Mouse (Mus musculus): Measurements from ENCODE around the gene Gm20403. TPM values are rescaled to one million over a fixed set of nuclear protein-coding genes. Genes with fewer than 3 reads are reported as not detected.

Gm20403 gene
- polyA plus RNA-seq, 1 experiment from 2014 or later = not detected

DNA sequence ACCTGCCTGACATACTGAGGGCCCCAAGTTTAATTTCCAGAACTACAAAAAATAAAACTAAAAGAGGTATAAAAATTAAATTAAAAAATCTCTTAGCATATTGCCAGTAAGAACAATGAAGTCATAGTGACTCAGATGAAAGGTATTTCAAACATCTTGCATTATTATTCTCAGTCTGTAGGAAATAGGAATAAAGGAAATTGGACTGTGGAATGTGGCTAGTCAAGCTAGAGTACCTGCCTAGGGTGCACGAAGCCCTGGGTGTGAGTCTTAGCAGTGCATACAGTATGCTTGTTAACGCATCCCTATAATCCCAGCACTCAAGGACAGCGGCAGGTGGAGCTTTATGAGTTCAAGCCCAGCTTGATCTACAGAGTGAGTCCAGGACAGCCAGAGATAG, 9.6 kb upstream of the Gm20403 start:
- H3K36me3 ChIP-seq (ENCODE audit: control insufficient read depth, insufficient read depth, low read length) = no peaks in the 10 kb centered on the region
- no peaks in the 10 kb centered on the region for H3K27me3 ChIP-seq (replicated peaks; ENCODE audit: control insufficient read depth, insufficient read depth, low read length)
- no peak overlapping the region for H3K4me3 ChIP-seq (ENCODE audit: low read depth, low read length)
- no peak overlapping the region for H3K27ac ChIP-seq (replicated peaks; ENCODE audit: low read depth, low read length)
- H3K9ac ChIP-seq (ENCODE audit: low read depth, low read length) = no peak overlapping the region
- 55% methylated on average over 3 of the region's 3 CpGs for WGBS
- no peaks in the 10 kb centered on the region for H3K4me1 ChIP-seq (ENCODE audit: control insufficient read depth, insufficient read depth, low read length)
- ATAC-seq (ENCODE audit: low read depth) = peak; percentile 22; the same call in 1 of the 2 replicates
- DNase-seq (ENCODE audit: low spot score) = peak; percentile 29
- H3K4me2 ChIP-seq (ENCODE audit: low read depth, low read length) = no peak overlapping the region
- H3K9me3 ChIP-seq (ENCODE audit: control insufficient read depth, low read length) = no peaks in the 10 kb centered on the region

- no peak for DNase-seq (ENCODE audit: low spot score)
- no peak for ATAC-seq (ENCODE audit: low read depth)
Measured at GRCm38 (mm10) chr12:54994418-54994817, 8.1 kb upstream of the Gm20403 start.

GRCm38 (mm10) chr12:54994068-54994386, 7.7 kb upstream of the Gm20403 start:
- Histone ChIP-seq H3K27ac (replicated peaks; ENCODE audit: low read depth, low read length) (no peak overlapping the region), H3K27me3 (replicated peaks; ENCODE audit: control insufficient read depth, insufficient read depth, low read length) (no peaks in the 10 kb centered on the region), H3K9ac (ENCODE audit: low read depth, low read length) (no peak overlapping the region), H3K36me3 (ENCODE audit: control insufficient read depth, insufficient read depth, low read length) (no peaks in the 10 kb centered on the region), H3K4me3 (ENCODE audit: low read depth, low read length) (no peak overlapping the region), H3K4me2 (ENCODE audit: low read depth, low read length) (no peak overlapping the region), H3K9me3 (ENCODE audit: control insufficient read depth, low read length) (no peaks in the 10 kb centered on the region), H3K4me1 (ENCODE audit: control insufficient read depth, insufficient read depth, low read length) (no peaks in the 10 kb centered on the region)
- ATAC-seq (ENCODE audit: low read depth) (no peak), DNase-seq (ENCODE audit: low spot score) (no peak)
- 76% methylated on average over 6 of the region's 6 CpGs for WGBS

More at GRCm38 (mm10) chr12:54994418-54994817, 8.1 kb upstream of the Gm20403 start:
- no peak overlapping the region for H3K9ac ChIP-seq (ENCODE audit: low read depth, low read length)
- H3K4me3 ChIP-seq (ENCODE audit: low read depth, low read length) = no peak overlapping the region
- no peaks in the 10 kb centered on the region for H3K4me1 ChIP-seq (ENCODE audit: control insufficient read depth, insufficient read depth, low read length)
- WGBS = 81% methylated on average over 4 of the region's 4 CpGs
- no peak overlapping the region for H3K4me2 ChIP-seq (ENCODE audit: low read depth, low read length)
- H3K27me3 ChIP-seq (replicated peaks; ENCODE audit: control insufficient read depth, insufficient read depth, low read length) = no peaks in the 10 kb centered on the region
- no peak overlapping the region for H3K27ac ChIP-seq (replicated peaks; ENCODE audit: low read depth, low read length)
- no peaks in the 10 kb centered on the region for H3K36me3 ChIP-seq (ENCODE audit: control insufficient read depth, insufficient read depth, low read length)
- H3K9me3 ChIP-seq (ENCODE audit: control insufficient read depth, low read length) = no peaks in the 10 kb centered on the region

DNA sequence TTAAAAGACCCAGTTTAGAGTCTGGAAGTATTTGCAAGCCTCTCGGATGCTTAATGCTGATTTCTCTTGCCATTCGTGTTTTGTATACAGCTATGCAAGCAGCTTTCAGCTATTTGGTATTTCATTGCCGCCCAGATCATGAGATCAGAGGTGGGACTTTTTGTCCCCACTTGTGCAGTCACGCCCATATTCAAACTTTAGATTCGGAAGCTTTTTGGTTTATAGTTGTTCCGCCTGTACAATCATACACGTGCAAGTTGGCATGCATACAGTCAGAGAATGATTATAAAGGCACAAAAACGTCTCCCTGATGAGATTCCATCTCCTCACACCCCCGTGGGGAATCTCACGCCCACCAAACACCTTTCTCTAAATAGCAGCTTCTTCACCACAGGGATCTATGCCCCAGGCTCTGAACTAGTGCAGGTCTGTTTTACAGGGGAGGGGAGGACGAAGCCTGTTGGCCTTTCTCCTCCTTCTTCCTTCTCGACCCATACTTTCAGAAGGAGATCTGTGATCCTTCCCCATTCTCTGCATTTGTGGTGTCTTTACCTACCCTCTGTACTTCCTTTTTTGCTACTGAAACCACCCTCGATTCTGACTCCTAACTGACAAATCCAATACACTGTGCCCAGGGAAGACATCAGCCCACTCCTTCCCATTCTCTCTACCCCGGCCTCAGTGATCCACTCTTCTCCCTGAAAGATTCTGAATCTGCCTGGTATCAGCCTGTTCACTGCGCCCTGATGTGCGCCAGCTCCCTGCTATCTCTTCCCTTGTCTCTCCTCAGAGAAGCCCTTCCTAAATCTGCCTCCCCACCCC, 7.1 kb upstream of the Gm20403 start:
- no peak for DNase-seq (ENCODE audit: low spot score)
- Histone ChIP-seq H3K4me2 (ENCODE audit: low read depth, low read length) (no peak overlapping the region), H3K27me3 (replicated peaks; ENCODE audit: control insufficient read depth, insufficient read depth, low read length) (no peaks in the 10 kb centered on the region), H3K4me3 (ENCODE audit: low read depth, low read length) (no peak overlapping the region), H3K9ac (ENCODE audit: low read depth, low read length) (no peak overlapping the region), H3K9me3 (ENCODE audit: control insufficient read depth, low read length) (no peaks in the 10 kb centered on the region), H3K27ac (replicated peaks; ENCODE audit: low read depth, low read length) (no peak overlapping the region), H3K36me3 (ENCODE audit: control insufficient read depth, insufficient read depth, low read length) (no peaks in the 10 kb centered on the region), H3K4me1 (ENCODE audit: control insufficient read depth, insufficient read depth, low read length) (no peaks in the 10 kb centered on the region)
- no peak for ATAC-seq (ENCODE audit: low read depth)
- WGBS = 60% methylated on average over 16 of the region's 16 CpGs

- 89% methylated on average over 3 of the region's 3 CpGs for WGBS
- Histone ChIP-seq H3K27me3 (replicated peaks; ENCODE audit: control insufficient read depth, insufficient read depth, low read length) (no peaks in the 10 kb centered on the region), H3K9ac (ENCODE audit: low read depth, low read length) (no peak overlapping the region), H3K4me2 (ENCODE audit: low read depth, low read length) (no peak overlapping the region), H3K4me3 (ENCODE audit: low read depth, low read length) (no peak overlapping the region), H3K4me1 (ENCODE audit: control insufficient read depth, insufficient read depth, low read length) (no peaks in the 10 kb centered on the region), H3K9me3 (ENCODE audit: control insufficient read depth, low read length) (no peaks in the 10 kb centered on the region), H3K27ac (replicated peaks; ENCODE audit: low read depth, low read length) (no peak overlapping the region), H3K36me3 (ENCODE audit: control insufficient read depth, insufficient read depth, low read length) (no peaks in the 10 kb centered on the region)
- ATAC-seq (ENCODE audit: low read depth) (no peak), DNase-seq (ENCODE audit: low spot score) (no peak)
Measured at GRCm38 (mm10) chr12:54992814-54993213, 6.5 kb upstream of the Gm20403 start.

DNA sequence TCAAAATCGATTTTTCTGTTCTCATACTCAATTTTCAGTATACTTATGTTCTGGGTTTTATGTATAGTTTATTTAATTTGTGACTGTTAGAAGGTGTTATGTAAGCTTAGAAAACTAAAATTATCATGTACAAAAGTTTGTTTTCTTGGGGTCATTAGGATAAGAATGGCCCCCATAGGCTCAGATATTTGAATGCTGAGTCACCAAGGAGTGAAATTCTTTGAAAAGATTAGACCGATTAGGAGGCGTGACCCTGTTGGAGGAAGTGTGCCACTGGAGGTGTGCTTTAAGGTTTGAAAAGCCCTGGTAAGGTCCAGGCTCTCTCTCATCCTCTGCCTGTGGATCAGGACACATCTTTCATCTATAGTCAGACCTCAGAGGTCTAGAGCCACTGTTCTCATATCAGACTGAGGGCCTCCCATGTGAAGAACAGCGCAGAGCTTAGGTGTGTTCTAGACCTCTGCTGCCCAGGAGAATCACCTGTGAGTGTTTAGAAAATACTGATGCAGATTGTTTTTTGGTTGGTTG, 2.1 kb upstream of the Gm20403 start:
- no peaks in the 10 kb centered on the region for H3K9me3 ChIP-seq (ENCODE audit: control insufficient read depth, low read length)
- no peak overlapping the region for H3K27ac ChIP-seq (replicated peaks; ENCODE audit: low read depth, low read length)
- H3K4me3 ChIP-seq (ENCODE audit: low read depth, low read length) = no peak overlapping the region
- no peak overlapping the region for H3K9ac ChIP-seq (ENCODE audit: low read depth, low read length)
- H3K36me3 ChIP-seq (ENCODE audit: control insufficient read depth, insufficient read depth, low read length) = no peaks in the 10 kb centered on the region
- H3K27me3 ChIP-seq (replicated peaks; ENCODE audit: control insufficient read depth, insufficient read depth, low read length) = no peaks in the 10 kb centered on the region
- WGBS = 84% methylated on average over 4 of the region's 4 CpGs
- DNase-seq (ENCODE audit: low spot score) (no peak), ATAC-seq (ENCODE audit: low read depth) (no peak)
- H3K4me2 ChIP-seq (ENCODE audit: low read depth, low read length) = no peak overlapping the region
- H3K4me1 ChIP-seq (ENCODE audit: control insufficient read depth, insufficient read depth, low read length) = peaks cover 9% of the 10 kb centered on the region; the same call in 1 of the 2 replicates

DNA sequence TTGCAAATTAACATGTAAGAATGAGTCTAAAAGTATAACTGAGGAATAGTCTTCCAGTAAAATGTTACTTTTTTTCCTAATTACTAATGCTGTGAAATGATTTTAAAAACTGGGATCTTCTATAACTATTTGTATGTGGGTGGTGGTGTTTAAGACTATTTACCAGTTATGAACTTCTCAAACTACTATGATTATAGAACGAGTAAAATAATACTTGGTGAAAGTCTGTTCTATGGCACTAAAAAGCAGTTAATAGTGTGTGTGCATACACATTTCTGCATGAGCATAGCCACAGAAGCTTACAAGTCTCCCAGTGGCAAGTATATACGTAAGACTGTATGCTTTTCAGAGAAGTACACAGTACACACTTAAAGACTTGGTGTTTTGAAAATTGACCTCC, 827 bp upstream of the Gm20403 start:
- Histone ChIP-seq H3K4me3 (ENCODE audit: low read depth, low read length) (no peak overlapping the region), H3K27me3 (replicated peaks; ENCODE audit: control insufficient read depth, insufficient read depth, low read length) (no peaks in the 10 kb centered on the region), H3K4me2 (ENCODE audit: low read depth, low read length) (no peak overlapping the region), H3K9ac (ENCODE audit: low read depth, low read length) (no peak overlapping the region), H3K36me3 (ENCODE audit: control insufficient read depth, insufficient read depth, low read length) (no peaks in the 10 kb centered on the region), H3K9me3 (ENCODE audit: control insufficient read depth, low read length) (no peaks in the 10 kb centered on the region), H3K27ac (replicated peaks; ENCODE audit: low read depth, low read length) (no peak overlapping the region), H3K4me1 (ENCODE audit: control insufficient read depth, insufficient read depth, low read length) (peaks cover 9% of the 10 kb centered on the region; the same call in 1 of the 2 replicates)
- DNase-seq (ENCODE audit: low spot score) = no peak
- no peak for ATAC-seq (ENCODE audit: low read depth)
- 85% methylated on average over 2 of the region's 2 CpGs for WGBS

DNA sequence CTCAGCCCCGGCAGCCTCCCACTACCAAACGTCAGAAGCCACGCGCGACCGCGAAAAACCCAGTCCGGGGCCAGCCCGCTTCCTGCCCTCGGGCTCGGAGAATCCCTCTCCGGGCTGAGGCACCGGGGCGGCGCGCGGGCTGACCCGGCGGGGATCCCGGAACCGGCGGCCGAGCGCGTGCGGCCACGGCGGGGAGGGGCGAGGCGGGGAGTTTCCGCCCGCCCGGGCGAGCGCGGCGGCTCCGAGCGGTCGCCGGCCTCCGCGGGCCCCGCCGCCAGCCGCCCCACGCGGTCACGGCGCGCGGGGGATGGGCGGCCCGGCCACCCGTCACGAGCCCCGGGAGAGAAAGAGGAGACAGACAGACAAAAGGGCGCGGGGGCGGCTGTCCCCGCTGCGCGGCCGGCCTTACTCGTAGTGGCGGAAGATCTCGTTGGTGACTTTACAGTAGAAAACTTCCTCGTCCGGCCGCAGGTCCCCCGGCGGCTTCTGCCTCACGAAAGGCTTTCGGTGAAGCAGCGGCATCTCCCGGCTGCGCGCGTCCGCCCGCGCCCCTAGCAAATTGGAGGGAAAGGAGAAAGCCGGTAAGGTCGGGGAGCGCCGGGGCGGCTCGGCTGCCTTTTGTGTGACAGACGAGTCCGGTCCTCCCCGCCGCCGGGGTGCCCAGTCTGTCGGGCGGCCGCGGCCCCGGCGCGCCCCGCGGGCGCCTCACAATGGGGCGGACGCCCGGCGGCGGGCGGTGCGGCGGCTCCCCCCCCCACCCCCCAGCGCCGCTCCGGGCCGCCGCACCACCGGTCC, 875 bp downstream of the Gm20403 start:
- Histone ChIP-seq H3K4me1 (ENCODE audit: control insufficient read depth, insufficient read depth, low read length) (peaks cover 9% of the 10 kb centered on the region; the same call in 1 of the 2 replicates), H3K9me3 (ENCODE audit: control insufficient read depth, low read length) (no peaks in the 10 kb centered on the region), H3K27me3 (replicated peaks; ENCODE audit: control insufficient read depth, insufficient read depth, low read length) (no peaks in the 10 kb centered on the region), H3K4me3 (ENCODE audit: low read depth, low read length) (peak overlapping the region; percentile 82), H3K27ac (replicated peaks; ENCODE audit: low read depth, low read length) (peak overlapping the region; percentile 91), H3K9ac (ENCODE audit: low read depth, low read length) (peak overlapping the region; percentile 86), H3K4me2 (ENCODE audit: low read depth, low read length) (peak overlapping the region; percentile 78), H3K36me3 (ENCODE audit: control insufficient read depth, insufficient read depth, low read length) (0 out of 2 replicates have a peak, but pooled peaks cover under 1% of the 10 kb centered on the region)
- ATAC-seq (ENCODE audit: low read depth) = peak; percentile 51
- WGBS = 0% methylated on average over 40 of the region's 117 CpGs
- DNase-seq (ENCODE audit: low spot score) = peak; percentile 72

Measured in embryonic facial prominence, embryonic 14.5 days (tissue).